ENCODE assay signal across 10 mouse cellular contexts in genomic region chr2:146621167-146621566, GRCm38 (mm10).
DNase-seq lines count a peak whose midpoint lies in the region; ATAC-seq and TF ChIP-seq lines count a peak whose summit lies in the region.
"Had no signal": no experiment of that assay in that cellular context is flagged by ENCODE, and none has a peak within 500 bp of the region (broad histone marks: within the 10 kb centered on the region; RNA-seq: fewer than 3 reads in every experiment).

No protein-coding gene starts in this region.

- no peak overlapping the region for H3K4me3 ChIP-seq in liver, embryonic 12.5 days
- no peak overlapping the region for H3K4me3 ChIP-seq in bone marrow macrophage, adult 2 months (ENCODE audit: insufficient read depth, low read length)
- H3K4me3 ChIP-seq in forebrain, embryonic 14.5 days (ENCODE audit: low read depth, low read length), result no peak overlapping the region
- H3K4me3 ChIP-seq in kidney, embryonic 16.5 days (ENCODE audit: low read length), result no peak overlapping the region
- H3K4me3 ChIP-seq in lung, embryonic 14.5 days (ENCODE audit: low read depth, low read length), result no peak overlapping the region
- H3K4me3 ChIP-seq: erythroblast, embryonic 14.5 days; megakaryocyte, embryonic 14.5 days had no signal

- H3K4me2 ChIP-seq in liver, embryonic 12.5 days, result no peak overlapping the region
- H3K4me2 ChIP-seq in forebrain, embryonic 14.5 days (ENCODE audit: low read length), result no peak overlapping the region
- H3K4me2 ChIP-seq in kidney, embryonic 16.5 days (replicated peaks; ENCODE audit: low read depth, low read length), result no peak overlapping the region
- H3K4me2 ChIP-seq in lung, embryonic 14.5 days, result no peak overlapping the region

- no peaks in the 10 kb centered on the region for H3K36me3 ChIP-seq in liver, embryonic 12.5 days
- no peaks in the 10 kb centered on the region for H3K36me3 ChIP-seq in forebrain, embryonic 14.5 days (ENCODE audit: control insufficient read depth, insufficient read depth, low read length)
- H3K36me3 ChIP-seq in kidney, embryonic 16.5 days (ENCODE audit: insufficient read depth, low read length), result no peaks in the 10 kb centered on the region
- H3K36me3 ChIP-seq in lung, embryonic 14.5 days (ENCODE audit: insufficient read depth), result no peaks in the 10 kb centered on the region

- no peaks in the 10 kb centered on the region for H3K9me3 ChIP-seq in liver, embryonic 12.5 days (replicated peaks)
- H3K9me3 ChIP-seq in forebrain, embryonic 14.5 days (replicated peaks; ENCODE audit: control insufficient read depth, low read length), result no peaks in the 10 kb centered on the region
- H3K9me3 ChIP-seq in kidney, embryonic 16.5 days (ENCODE audit: low read length), result no peaks in the 10 kb centered on the region
- no peaks in the 10 kb centered on the region for H3K9me3 ChIP-seq in lung, embryonic 14.5 days (ENCODE audit: low read depth, low read length)
- H3K9me3 ChIP-seq: megakaryocyte, embryonic 14.5 days had no signal

- peak; percentile 40 for DNase-seq in liver
- peak; percentile 85 for DNase-seq in forebrain, embryonic 14.5 days (ENCODE audit: low spot score)
- peak; percentile 88 for DNase-seq in lung, embryonic 14.5 days
- peak; percentile 11 for DNase-seq in ovary, postnatal 36 days (ENCODE audit: low spot score)
- DNase-seq in urinary bladder, postnatal 25 days (ENCODE audit: low spot score), result no peak

- WGBS in liver, embryonic 12.5 days (ENCODE audit: insufficient replicate concordance), result 28% methylated on average over 5 of the region's 5 CpGs
- 15% methylated on average over 5 of the region's 5 CpGs for WGBS in forebrain, embryonic 14.5 days
- WGBS in kidney, embryonic 16.5 days, result 6% methylated on average over 5 of the region's 5 CpGs
- 9% methylated on average over 5 of the region's 5 CpGs for WGBS in lung, embryonic 14.5 days

- no peak overlapping the region for H3K27ac ChIP-seq in liver, embryonic 12.5 days
- no peak overlapping the region for H3K27ac ChIP-seq in bone marrow macrophage, adult 2 months (ENCODE audit: insufficient read depth, low read depth, low read length)
- H3K27ac ChIP-seq in forebrain, embryonic 14.5 days (ENCODE audit: low read depth, low read length), result no peak overlapping the region
- H3K27ac ChIP-seq in kidney, embryonic 16.5 days (ENCODE audit: low read length), result no peak overlapping the region
- no peak overlapping the region for H3K27ac ChIP-seq in lung, embryonic 14.5 days (ENCODE audit: low read depth)

- no peak for ATAC-seq in liver, embryonic 12.5 days
- peak; percentile 63; the same call in 1 of the 2 replicates for ATAC-seq in forebrain, embryonic 14.5 days
- ATAC-seq in kidney, embryonic 16.5 days (ENCODE audit: low FRiP score, low TSS enrichment), result peak; percentile 92
- ATAC-seq in lung, embryonic 14.5 days (ENCODE audit: insufficient read depth), result peak; percentile 89

- peaks cover 11% of the 10 kb centered on the region; the same call in 1 of the 2 replicates for H3K27me3 ChIP-seq in liver, embryonic 12.5 days (replicated peaks)
- 0 out of 2 replicates have a peak, but pooled peaks cover 3% of the 10 kb centered on the region for H3K27me3 ChIP-seq in forebrain, embryonic 14.5 days (replicated peaks; ENCODE audit: control insufficient read depth, insufficient read depth, low read length)
- H3K27me3 ChIP-seq in kidney, embryonic 16.5 days (ENCODE audit: insufficient read depth, low read length), result no peaks in the 10 kb centered on the region
- no peaks in the 10 kb centered on the region for H3K27me3 ChIP-seq in lung, embryonic 14.5 days (ENCODE audit: insufficient read depth, low read length)

- peaks cover 13% of the 10 kb centered on the region for H3K4me1 ChIP-seq in liver, embryonic 12.5 days
- no peaks in the 10 kb centered on the region for H3K4me1 ChIP-seq in bone marrow macrophage, adult 2 months (ENCODE audit: control insufficient read depth, insufficient read depth, low read length)
- H3K4me1 ChIP-seq in forebrain, embryonic 14.5 days (ENCODE audit: control insufficient read depth, insufficient read depth, low read length), result no peaks in the 10 kb centered on the region
- no peaks in the 10 kb centered on the region for H3K4me1 ChIP-seq in kidney, embryonic 16.5 days (ENCODE audit: insufficient read depth, low read length)
- no peaks in the 10 kb centered on the region for H3K4me1 ChIP-seq in lung, embryonic 14.5 days (ENCODE audit: insufficient read depth)
- H3K4me1 ChIP-seq: megakaryocyte, embryonic 14.5 days had no signal

- TF ChIP-seq CTCF in bone marrow macrophage, adult 2 months (IDR thresholded peaks at IDR 0.05; ENCODE audit: low read depth, low read length), result peak; percentile 35; the same call in 1 of the 2 replicates
- TF ChIP-seq CTCF in lung, embryonic 14.5 days (IDR thresholded peaks at IDR 0.05; ENCODE audit: low read depth), result peak; percentile 72

- H3K9ac ChIP-seq in liver, embryonic 12.5 days, result no peak overlapping the region
- H3K9ac ChIP-seq in forebrain, embryonic 14.5 days (ENCODE audit: low read length), result no peak overlapping the region
- H3K9ac ChIP-seq in kidney, embryonic 16.5 days (replicated peaks; ENCODE audit: low read length), result no peak overlapping the region
- no peak overlapping the region for H3K9ac ChIP-seq in lung, embryonic 14.5 days

- no peak for TF ChIP-seq POLR2A in bone marrow macrophage, adult 2 months (IDR thresholded peaks at IDR 0.05; ENCODE audit: borderline replicate concordance, low read depth, low read length)
